Mouse (Mus musculus): Measurements from ENCODE around the gene Mosmo.
"Not testable (repeated sequence)": the region's sequence is repeated elsewhere in the genome, so short reads cannot be mapped to it uniquely, and the experiment has no call there.

Gene Mosmo

DNA sequence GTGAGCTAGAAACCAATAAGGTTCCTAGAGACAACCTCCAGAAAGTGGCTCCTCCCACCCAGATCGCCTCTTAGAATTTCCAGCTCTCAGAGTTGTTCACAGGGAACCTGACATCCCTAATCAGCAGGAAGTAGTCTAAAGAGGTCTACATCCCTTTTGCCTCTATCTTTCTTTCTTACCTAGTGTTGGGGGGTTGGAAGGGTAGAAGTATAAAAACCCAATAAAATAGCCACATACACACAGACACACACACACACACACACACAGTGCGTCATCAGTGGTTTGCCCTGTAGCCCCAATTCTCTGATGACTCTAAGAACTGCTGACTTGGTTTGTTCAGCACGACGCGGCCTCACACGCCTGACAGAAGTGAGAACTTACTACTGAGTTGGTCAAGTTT, 22.2 kb downstream of the Mosmo start:
- no peak for DNase-seq (ENCODE audit: low read depth, low spot score)

DNA sequence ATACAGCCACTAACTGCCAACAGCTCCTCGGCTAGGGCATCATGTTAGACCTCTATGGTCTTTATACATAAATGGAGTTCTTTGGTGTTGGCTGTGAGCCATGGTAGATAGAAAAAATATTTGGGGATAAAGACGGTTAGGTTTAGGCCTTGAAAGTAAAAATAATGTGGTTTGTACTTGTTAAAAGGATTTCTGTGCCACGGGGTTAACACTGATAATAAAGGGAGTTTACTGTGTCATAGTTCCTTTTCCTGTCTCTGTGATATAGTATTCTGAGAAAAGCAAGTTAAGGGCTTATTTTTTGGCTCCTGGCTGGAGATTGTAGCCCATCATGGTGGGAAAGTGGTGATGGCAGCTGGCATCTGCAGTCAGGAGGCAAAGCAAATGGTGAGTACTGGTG, 26.5 kb downstream of the Mosmo start:
- no peak for DNase-seq (ENCODE audit: low read depth, low spot score)

DNA sequence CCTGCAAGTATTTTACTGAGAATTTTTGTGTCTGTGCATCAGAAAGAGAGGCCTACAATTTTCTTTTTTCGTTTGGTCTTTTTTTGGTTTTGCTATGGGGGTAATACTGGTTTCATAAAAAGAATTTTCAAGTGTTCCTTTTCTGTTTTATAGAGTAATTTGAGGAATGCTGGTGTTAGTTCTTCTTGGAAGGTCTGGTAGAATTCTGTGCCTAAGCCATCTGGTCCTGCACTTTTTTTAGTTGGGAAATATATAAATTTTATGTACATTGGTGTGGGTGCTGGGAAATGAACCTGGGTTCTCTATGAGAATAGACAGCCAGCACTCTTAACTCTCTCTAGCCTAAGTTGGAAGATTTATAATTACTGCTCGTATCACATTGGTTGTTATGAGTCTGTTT, 34.7 kb downstream of the Mosmo start:
- DNase-seq (ENCODE audit: low read depth, low spot score), result peak; percentile 81

DNA sequence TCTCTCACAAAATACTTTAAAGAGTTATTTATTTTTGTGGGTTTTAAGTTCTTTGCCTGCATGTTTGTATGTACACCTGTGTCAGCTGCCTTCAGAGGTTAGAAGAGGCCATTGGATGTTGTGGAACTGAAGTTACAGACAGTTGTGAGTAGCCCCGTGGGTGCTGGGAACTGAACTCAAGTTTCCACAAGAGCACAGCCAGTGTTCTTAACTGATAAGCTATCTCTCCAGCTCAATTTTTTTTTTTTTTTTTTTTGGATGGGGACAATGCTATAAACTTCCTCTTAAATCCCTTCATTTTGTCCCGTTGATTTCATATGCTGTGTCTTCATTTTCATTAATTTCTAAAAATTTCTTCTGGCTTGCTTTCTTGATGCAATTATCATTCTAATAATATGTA, 35.8 kb downstream of the Mosmo start:
- DNase-seq (ENCODE audit: low read depth, low spot score), result no peak

DNA sequence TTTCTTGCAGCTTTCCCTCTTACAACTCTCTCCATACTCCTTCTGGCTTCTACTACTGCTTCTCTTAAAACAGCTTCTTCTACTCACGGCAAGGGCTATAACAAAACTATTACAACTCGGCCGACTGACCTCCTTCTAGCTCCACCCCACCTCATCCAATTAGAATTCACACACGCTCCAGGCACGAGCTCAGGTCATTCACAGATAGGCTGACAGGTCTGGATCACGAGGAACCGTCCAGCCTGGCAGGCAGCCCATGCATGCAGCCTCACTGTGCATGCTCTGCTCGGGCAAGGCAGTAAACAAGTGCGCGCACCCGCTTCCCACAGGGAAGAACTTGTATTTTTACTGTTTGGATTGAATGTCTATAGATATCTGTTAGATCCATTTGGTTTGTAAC, 36.5 kb downstream of the Mosmo start:
- not testable (repeated sequence) for DNase-seq (ENCODE audit: low read depth, low spot score)

DNA sequence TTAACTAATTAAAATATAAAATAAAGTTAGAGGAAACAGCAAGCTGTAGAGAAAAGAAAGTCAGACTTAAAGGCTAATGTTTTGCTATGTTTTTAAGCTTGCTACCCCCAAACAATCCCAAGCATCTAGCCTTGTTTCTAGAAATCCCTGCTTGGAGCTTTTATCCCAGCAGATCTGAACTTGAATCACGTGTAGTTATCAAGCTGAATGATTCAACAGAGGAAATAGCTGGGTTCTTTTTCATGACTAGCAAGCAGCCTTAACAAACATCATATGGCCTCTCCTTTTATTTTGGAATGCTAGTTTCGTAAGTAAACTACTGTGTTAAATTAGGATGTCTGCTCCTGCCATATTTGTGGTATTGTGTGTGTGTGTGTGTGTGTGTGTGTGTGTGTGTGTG, 39.8 kb downstream of the Mosmo start:
- DNase-seq (ENCODE audit: low read depth, low spot score), result no peak

DNA sequence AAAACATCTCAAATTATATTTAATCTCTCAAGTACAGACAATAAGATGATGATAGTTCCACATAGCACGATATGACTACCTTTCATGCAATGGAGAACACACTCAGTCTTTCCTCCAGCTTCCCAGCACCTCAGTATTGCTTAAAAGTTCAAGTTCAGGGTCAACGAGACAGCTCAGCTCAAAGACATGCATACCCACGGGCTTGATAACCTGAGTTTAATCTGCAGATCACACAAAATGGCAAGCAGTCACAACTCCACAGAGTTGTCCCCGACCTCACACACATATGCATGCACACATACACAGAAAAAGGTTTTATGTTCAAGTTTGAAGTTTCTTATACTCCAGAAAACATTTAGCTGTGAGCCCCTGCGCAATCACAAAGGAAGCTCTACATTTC, 43.6 kb downstream of the Mosmo start:
- no peak for DNase-seq (ENCODE audit: low read depth, low spot score)

DNA sequence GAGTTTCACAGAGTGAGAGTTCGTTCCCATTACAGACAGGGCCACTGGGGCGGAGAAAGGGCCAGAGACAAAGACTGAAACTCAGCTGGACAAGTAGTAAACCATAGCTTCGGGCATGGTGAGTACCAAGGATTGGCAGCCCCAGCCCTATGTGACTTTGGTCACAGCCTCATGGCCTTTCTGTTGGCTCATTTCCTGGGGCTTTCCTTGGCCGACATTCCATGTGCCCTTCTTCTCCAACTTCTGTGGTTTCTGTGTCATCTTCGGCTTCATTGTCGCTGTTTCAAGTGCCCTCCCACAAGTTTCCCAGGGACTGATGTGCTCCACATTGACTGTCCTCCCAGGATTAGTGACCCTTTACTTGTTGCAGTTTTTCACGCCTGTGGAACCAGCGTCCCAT, 44.0 kb downstream of the Mosmo start:
- no peak for DNase-seq (ENCODE audit: low read depth, low spot score)

DNA sequence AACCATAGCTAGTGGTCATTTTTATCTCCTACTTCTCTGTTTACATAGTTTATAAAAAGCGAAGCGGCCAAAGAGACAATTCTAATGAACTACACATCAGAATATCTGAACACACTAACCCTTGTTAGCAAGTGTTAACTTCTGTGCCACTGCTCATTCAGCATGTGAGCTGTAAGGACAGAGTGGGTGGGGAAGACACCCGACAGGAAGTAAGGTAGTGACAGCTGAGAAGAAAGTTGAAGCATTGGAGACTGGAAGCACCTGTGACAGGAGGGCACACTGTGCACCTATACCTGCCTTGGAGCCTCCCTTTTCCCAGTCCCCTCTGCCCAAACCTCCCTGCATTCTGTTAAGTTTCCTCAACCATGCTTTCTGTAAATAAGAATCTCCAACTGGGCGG, 44.6 kb downstream of the Mosmo start:
- no peak for DNase-seq (ENCODE audit: low read depth, low spot score)

DNA sequence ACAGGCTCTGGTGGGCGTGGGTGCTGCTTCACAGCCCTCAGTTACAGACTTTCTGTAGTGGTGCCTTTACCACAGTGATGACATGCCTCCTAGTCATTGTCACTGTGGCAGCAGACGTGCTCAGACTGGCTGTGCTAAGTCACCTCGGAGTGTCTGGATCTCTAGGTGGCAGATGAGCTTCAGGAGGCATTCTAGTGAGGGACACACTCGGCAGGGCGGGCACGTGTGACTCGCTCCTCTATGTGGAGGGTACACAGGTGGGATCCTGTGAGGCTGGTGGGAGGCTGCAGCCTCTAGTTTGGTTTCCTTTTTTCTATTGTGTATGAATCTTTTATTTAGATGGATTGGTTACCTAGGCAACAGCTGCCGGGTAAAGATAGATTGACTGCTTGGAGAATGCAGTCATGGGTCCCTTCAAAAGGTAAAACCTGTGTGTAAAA, 45.4 kb downstream of the Mosmo start:
- DNase-seq (ENCODE audit: low read depth, low spot score), result no peak

DNA sequence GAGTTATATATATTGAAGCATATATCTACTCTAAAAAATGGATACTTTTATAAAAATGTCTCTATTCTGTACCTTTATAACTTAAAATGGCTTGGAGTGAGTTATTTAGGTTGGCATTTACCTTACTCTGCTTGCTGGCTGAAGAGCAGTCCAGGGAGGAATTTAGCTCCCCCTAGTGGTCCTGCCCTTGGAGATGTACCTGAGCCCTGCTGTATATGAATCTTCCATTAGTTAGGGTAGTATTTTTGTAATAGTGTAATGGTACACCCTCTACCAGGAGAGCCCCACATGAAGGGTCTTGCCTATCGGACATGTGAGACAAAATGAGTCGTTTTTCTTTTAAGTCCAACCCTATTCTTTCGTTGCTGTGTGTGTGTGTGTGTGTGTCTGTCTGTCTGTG, 50.2 kb downstream of the Mosmo start:
- no peak for DNase-seq (ENCODE audit: low read depth, low spot score)

DNA sequence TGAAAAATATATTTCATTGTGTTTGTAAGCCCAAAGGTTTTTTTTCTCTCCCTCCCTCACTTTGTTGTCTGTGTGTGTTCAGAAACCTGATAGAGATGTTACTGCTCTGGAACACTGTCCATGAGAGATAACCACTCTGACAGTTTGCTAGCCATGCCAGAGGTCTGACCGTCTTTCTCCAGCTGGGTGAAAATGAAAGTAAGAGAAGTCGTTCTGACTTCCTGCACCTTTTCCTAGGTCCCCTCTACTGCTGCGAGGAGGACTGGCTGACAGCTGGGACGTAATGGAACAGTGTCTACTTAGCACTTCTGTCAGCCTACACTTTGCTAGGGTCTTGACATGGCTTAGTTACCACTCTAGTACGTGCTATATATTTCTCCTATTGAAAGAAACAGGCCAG, 52.2 kb downstream of the Mosmo start:
- DNase-seq (ENCODE audit: low read depth, low spot score), result no peak

DNA sequence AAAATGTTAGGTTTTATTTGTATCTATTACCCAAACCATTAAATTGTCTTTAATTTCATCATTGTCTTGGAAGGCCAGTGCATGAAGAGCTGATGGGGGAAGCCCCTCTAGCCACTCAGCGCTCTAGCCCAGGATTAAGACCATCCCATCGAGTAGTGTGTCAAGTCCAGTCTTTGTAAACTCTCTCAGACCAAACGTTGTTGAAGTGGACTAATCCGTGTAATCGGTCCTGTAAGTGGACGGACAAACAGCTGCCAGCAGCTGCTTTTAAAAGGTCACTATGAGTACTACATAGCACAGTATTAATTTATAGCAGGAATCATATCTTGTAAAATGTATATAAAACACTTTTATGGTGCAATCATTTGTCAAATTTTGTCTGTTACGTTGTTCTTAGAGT, 55.5 kb downstream of the Mosmo start:
- DNase-seq (ENCODE audit: low read depth, low spot score), result no peak

DNA sequence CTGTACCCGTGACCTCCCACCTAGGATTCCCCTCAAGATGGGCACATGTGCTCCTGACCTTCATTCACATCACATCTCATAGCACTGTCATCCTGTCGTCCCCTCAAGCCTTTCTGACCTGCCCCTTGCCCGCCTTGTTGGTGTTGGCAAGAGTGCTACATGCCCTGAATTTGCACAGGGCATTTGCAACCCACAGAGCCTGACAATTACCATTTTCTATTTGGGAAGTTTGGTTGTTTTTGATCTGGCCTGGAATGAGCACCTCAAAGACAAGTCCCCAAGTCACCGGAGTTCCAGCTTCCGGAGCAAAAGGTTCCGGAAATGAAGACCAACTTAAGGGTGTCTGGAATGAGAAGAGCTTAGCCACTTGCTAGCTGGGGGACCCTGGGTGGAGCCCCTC, 61.6 kb downstream of the Mosmo start, which contains the start of gene Vwa3a:
Gene Vwa3a (plus strand): TSS at position 301 of the 400 bp plus-strand sequence.
- DNase-seq (ENCODE audit: low read depth, low spot score), result no peak

DNA sequence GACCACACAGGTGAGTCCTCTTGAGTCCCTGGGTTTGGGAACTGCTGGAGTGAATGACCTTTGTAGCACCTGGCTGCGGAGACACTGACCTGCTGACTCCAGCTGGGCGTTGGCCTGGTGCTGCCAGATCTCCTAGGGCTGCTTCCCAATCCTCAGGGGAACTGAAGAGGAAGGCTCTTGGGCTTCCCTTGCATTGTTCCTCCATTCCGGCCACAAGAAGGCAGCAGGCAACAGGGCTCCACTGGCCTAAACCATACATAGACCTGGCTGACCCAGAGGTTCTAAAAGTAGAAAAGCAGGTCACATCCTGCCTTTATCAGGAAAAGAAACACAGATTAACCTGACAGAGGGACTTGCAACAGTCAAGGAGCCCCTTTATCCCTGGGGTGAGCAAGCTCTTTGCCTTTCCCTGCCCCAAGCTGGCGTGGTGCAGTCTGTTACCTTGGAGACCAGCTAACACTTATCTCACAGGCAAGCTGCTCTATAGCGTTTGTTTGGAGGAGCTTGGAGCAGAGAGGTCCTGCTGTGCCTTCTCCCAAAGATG, 62.2 kb downstream of the Mosmo start:
- peak; percentile 71 for DNase-seq (ENCODE audit: low read depth, low spot score)

DNA sequence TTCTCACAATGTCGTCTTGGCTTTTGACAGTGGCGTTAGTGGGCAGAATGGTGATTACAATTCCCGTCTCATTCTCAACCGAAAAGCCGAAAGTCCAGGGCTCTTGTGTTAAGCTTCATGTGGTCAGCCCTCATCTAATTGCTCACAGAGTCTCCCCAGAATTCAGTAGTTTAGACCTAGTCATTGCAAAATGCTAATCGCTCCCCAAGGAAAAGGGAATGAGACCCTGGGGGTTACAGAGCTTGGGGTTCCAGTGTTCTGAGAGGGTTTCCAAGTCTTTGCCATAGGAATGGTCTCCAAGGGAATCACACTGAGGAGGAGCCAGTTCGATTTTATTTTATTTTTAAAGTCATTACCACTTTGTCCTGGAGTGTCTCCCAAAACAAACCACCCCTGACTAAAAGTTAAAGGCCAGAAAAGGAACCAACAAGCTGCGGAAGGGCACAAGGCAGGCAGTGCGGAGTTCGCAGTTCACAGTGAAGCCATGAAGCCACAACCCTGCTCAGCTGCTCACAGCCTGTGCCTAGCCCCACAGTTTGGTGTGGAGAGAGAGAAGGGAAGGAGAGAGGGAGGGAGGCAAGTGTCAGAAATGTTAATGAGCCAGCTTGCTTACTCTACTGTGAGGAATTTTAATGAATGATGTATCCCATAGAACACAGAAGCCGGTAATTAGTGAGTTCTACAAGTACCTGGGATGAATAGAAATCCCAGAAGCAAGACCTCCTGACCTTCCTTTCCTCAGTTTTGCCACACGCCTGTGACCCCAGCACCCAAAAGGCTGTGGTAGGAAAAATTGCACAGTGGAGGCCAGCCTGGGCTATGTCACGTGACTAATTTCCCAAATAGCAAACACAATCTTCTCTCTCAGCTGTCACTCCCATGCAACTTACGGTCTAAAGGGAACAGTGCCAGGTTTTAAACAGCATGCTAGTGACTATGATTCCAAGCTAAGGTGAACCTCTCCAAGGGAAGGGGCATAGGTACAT, 66.2 kb downstream of the Mosmo start:
- no peak for DNase-seq (ENCODE audit: low read depth, low spot score)

DNA sequence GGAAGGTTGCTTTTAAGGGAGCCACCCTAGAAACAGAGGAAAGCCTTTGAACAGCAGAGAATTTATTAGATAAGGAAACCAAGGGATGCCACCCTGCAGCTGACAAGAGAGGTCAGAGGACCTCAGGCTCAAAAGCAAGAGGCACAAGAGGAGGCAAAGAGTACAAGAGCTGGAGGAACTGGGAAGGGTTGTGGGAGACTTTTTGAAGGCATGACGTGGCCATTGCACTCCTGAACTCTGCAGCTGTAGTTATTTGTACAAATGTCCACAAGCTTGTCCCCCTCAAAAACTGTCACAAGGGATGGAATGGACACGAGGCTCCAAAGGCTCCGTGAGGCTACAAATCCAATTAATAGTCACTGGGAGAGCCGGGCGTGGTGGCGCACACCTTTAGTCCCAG, 67.2 kb downstream of the Mosmo start:
- DNase-seq (ENCODE audit: low read depth, low spot score), result no peak

DNA sequence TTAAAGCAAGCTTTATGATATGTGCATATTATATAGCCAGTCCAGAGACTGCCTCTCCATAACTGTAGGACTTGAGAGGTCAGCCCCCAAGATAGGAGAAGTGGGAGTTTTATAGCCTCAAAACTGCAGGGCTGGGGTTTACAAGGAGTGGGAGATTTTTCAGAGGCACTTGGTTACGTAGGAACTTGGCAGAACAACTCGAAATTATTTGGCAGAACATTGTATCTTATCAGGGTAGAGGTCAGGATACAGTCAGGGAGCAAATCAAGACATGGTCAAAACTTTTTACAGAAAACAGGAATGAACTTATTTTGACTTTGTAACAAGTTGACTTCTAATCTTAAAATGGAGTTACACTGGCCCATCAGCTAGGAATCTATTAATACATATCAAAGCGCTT, 68.6 kb downstream of the Mosmo start:
- no peak for DNase-seq (ENCODE audit: low read depth, low spot score)

DNA sequence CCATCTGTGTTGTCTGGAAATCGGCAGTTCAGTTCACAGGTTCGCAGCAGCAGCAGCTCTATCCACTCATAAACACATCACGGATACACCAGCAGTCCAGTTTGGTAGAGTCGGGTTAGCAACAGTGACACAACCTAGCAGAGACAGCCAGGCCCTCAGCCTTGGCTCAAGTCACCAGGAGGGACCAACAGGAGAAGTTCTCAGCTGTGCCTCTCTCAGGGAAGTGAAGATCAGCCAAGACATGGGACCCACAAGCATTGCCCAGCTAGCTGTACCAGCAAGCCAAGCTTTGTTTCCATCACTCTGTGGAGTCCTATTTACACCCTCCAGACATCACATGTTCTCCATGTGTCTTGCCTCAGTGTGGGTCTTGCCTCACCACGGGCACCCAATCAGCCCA, 69.4 kb downstream of the Mosmo start:
- no peak for DNase-seq (ENCODE audit: low read depth, low spot score)

DNA sequence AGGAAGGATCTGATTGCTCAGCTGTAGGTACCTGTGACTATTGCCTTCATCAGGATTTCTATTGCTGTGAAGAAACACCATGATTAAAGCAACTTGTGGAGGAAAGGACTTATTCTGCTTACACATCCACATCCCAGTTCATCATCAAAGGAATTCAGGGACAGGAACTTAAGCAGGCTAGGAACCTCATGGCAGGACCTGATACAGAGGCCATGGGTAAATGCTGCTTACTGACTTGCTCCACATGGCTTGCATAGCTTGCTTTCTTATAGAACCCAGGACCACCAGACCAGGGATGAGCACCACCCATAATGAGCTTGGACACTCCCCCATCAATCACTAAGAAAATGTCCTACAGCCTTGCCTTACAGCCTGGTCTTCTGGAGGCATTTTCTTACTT, 71.1 kb downstream of the Mosmo start:
- DNase-seq (ENCODE audit: low read depth, low spot score), result no peak

DNA sequence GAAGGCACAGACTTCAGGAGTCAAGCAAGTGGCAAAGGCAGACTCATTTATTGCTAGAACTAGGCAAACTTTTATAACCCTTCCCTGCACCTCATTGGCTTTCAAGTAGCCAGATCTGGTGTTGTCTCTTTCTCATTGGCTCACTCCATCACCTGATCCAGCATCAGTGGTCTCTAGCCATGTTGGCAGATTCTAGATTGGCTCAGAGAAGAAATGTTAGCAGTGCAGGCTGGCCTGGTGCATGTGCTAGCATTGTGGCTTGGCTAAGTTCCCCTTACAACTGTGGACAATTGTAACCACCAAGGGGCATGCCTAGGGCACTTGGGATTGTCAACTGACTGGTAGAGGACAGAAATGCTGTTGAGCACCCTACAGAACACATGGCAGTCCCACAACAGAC, 73.9 kb downstream of the Mosmo start:
- no peak for DNase-seq (ENCODE audit: low read depth, low spot score)

DNA sequence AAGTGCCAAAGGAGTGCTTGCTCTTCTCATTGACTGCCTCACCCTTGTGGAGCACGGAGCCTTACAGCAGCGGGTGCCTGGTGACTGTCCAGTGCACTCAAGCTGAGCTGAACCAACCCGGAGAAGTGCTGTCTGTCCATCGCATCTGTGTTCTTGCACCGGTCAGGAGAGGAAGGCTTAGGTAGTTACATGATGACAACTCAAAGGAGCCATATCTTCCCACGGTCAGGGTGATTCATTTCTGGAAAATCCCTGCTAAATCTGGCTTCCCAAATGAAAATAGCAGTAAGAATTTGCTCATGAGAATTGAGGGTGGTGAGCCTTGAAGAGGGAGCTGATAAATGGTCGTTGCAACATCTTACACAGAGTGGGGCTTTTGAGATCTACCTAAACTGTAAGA, 74.5 kb downstream of the Mosmo start:
- peak; percentile 63 for DNase-seq (ENCODE audit: low read depth, low spot score)

DNA sequence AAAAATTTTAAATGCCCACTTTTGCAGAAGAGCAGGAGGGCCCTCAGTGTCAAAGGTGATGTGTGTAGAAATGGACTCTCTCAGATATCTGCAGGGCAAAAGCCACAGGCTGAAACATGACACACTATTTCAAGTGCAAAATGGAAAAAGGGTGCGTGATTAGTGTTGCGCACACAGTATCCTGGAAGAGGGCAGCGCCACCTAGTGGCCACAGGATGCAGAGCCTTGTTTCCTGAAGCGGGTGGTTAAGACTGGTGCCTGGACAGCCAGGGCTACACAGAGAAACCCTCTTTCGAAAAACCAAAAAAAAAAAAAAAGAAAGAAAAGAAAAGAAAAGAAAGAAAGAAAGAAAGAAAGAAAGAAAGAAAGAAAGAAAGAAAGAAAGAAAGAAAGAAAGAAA, 77.3 kb downstream of the Mosmo start:
- DNase-seq (ENCODE audit: low read depth, low spot score), result peak; percentile 47

Measured in telencephalon, adult 2 months (tissue).